Mouse (Mus musculus): ENCODE results near the gene Slc16a9.
A peak's percentile ranks its signal among the peaks of the same experiment; 100 is the strongest.

Gene Slc16a9

GRCm38 (mm10) chr10:70250766-70251165 lies 5.9 kb downstream of the Slc16a9 start:
- no peak for DNase-seq

DNA sequence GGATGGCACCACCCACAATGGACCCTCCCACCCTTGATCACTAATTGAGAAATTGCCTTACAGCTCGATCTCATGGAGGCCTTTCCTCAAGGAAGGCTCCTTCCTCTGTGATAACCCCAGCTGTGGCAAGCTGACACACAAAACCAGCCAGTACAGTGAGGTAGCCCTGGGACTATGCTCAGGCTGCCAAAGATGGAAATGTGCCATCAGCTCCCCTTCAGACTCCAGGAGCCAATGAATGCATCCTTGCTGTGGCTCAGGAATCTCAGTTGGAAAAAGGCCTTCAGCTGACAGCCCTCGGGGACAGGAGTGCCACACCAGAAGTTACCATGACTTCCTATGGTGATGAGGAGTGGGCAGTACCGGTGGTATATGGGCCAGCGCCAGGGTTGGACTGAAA lies 9.8 kb downstream of the Slc16a9 start:
- DNase-seq: peak; percentile 8 to 14

GRCm38 (mm10) chr10:70255601-70256210 lies 10.8 kb downstream of the Slc16a9 start:
- no peak for DNase-seq

DNA sequence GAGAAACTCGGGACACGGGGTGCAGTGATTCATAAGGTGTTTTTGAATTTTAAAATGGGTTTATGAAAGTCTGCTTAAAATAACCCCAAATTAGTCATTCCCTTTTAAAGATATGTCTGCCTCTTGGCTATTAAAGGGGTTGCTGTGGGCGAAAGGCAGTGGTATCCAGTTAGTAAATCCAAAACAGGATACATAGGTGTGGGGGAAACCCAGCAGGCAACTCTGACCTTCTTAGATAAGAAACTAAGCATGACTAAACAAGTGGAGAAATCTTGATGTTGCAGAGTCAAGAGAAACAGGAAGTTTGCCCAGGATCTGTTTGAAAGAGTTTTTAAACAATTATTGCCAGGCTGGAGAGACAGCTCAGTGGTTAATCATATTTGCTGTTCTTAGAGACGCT lies 12.1 kb downstream of the Slc16a9 start:
- no peak for DNase-seq

- no peak for DNase-seq
Measured at GRCm38 (mm10) chr10:70260904-70261303, 16.0 kb downstream of the Slc16a9 start.

DNA sequence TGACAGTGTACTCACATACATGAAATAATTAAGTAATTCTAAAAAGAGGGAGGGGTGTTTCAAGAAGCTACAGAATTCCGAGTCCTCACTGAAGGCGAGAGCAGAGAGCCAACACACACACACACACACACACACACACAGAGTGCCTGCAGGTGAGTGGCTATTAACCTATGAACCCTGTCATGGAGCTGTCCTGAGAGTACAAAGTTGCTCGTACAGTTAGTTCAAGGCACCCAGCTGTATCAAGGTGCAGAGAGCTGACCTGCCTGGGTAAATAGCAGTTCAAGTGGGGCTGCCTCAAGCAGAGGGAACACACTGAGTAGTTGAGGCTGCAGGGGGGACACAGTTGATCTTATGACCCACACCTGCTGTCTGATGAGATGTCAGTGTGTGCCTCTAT lies 17.2 kb downstream of the Slc16a9 start:
- DNase-seq: no peak

DNA sequence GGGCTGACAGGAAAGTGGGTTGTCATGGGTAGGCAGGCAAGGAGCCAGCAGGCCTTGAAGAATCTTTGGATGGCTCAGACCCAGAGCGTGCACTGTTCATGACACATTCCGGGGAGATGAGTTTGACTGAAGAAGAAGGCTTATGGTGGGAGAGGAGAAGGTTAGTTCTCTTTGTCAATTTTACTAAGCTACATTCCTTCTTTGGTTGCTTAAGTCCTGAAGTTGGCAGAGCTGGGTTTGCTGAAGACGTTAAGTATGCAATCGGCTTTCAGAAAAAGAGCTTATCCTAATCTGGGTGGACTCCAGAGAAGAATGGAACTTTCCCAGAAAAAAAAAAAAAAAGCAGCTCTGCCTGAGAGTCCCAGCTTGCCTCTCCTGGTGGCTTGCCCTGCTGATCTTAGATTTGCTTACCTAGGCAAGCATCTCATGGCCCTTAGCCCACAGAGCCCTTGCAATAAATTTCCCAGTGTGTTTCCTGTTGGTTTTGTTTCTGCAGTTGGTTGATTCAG lies 18.8 kb downstream of the Slc16a9 start:
- no peak for DNase-seq

- DNase-seq: no peak
Measured at GRCm38 (mm10) chr10:70264337-70265036, 19.6 kb downstream of the Slc16a9 start.

DNA sequence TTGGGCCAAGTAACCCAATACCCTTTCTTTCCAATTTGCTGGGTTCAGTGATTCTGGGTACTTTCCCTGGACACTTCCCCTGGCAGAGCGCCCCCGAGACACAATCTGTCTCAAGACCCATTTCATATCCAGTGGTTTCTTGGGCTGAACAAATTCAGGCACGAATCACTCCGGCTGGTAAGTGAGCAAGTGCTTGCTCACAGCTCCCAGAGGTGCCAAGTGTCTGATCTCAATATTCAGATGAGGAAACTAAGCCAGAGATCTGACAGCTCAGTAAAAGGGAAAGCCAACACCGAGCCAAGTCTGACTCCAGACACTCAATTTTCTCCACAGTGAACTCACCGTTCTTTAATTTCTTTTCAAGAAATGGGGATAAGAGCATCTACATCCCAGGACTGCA lies 21.6 kb downstream of the Slc16a9 start:
- no peak for DNase-seq

DNA sequence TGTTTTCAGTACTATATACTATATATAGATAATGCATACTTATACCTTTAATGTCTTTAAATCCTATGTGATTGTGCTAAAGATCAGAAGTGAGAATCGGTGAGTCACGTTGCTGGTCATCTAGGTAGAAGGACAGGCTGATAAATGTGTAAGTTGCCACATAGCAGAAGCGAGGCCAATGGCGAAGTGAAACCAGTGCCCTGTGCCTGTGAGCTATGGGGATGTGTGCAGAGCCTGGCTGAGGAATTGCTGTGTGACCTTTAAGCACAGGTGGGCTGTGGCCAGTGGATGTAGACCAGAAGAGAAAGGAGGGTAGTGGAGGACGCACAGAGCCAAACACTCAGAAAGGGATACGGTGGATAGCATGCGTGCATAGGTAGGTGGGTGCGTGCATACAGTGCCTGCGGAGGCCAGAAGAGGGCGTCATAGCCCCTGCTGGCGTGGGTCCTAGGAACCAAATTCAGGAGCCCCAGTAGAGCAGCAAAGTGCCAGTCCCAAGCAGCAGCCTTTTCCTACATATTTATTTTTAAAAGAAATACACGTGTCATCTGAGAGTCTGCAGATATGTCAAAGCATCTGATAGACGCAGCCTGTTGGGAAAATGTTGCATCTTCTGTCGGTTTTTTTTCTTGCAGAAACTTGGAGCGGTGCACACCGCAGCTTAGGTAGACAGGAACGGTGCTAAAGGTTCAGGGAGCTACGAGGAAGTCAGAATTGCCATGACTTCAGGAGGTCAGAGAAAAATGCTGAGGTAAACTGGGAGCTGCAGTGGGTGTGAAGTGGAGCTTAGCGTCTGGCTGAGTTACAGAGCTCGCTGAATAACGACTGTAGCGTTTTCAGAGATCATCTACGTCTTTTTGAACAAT lies 23.9 kb downstream of the Slc16a9 start:
- DNase-seq: no peak

DNA sequence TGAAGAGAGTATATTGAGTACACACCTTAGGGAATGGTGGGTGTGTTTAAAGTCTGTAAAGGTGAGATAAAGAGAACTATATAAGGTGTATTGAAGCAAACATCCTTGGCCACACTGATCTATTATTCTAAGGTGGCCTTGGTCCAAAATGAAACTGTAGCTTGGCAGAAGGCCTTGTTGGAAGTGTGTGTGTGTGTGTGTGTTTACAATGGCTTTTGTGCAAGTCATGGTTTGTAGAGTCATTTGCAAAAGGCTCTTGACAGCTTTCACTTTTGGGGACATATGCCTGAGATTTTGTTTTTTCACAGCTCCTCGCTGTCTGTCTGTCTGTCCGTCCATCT lies 24.5 kb downstream of the Slc16a9 start:
- no peak for DNase-seq

GRCm38 (mm10) chr10:70276678-70277077 lies 31.8 kb downstream of the Slc16a9 start:
- no peak for DNase-seq

DNA sequence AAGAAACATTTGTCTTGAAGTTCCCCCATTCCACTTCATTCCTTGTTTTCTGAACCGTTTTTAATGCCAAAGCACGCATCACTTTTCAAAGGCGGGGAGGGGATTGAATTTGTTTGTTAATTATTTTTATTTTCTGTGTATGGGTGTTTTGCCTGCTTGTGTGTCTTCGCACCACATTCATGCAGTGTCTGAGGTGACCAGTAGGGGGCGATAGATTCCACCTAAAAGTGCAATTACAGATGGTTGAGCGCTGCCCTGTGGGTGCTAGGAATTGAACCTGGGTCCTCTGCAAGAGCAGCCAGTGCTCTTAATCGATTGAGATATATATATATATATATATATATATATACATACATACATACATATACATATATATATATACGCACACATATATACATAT lies 34.4 kb downstream of the Slc16a9 start:
- no peak for DNase-seq

GRCm38 (mm10) chr10:70287825-70288235 lies 42.9 kb downstream of the Slc16a9 start:
- peak in 1 of 2 experiments; percentile 10 for DNase-seq

GRCm38 (mm10) chr10:70288406-70289327 lies 43.8 kb downstream of the Slc16a9 start:
- no peak for DNase-seq

DNA sequence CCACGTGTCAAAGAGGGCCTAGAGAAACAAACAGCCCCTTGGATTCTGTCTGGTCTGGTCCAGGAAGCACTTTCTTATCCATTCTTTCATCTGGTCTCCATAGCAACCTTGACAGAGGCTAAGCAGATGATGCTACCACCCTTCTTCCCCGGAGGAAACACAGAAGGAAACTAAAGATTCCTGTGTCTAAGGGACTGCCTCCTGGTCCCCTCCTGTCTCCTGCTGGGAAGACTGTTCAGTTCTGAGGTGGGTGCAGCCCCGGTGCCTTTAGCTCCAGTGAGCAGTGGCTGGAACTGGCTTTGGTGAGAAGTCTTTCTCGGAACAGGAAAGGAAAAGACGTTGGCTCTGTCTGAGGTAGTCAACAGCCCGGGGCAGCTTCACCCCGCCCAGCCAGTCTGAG lies 47.1 kb downstream of the Slc16a9 start:
- DNase-seq: no peak

DNA sequence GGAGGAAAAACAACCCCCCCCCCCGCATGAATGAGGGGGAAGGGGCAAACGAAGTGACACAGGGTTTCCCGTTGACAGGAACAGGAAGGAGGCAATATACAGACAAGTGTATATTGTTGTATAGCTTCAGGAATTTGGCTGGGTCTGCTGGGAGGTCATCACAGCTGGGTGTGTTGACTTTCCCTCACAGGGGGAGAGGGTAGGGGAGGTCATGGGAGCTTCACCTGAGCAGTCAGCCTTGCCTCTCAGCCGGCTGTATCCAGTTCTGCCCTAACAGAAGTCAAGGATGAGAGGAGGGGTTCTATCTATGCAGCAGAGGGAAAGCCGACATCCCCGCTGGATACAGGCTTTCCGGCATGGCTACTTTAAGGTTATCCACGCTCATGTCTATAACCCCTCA lies 49.2 kb downstream of the Slc16a9 start:
- no peak for DNase-seq

- peak; percentile 71 to 86 for DNase-seq
Measured at GRCm38 (mm10) chr10:70296531-70297366, 51.8 kb downstream of the Slc16a9 start.

DNA sequence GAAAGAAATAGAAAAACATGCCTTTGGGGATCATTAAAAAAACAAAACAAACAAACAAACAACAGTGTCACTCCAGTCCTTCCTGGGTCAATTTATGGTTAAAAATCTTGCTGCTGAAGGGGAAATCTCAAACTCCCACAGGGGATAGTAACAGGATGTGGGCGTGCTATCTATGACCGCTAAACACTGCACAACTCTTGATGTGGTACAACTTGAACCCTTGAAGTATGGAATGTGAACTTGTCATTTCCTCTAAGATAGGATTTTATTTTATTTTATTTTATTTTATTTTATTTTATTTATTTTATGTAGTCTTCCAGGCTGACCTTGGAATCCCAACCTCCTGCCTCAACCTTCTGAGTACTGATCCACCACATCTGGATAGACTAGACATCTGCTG lies 54.2 kb downstream of the Slc16a9 start:
- no peak for DNase-seq

GRCm38 (mm10) chr10:70299653-70300052 lies 54.8 kb downstream of the Slc16a9 start:
- DNase-seq: no peak

- no peak for DNase-seq
Measured at GRCm38 (mm10) chr10:70301190-70301589, 56.3 kb downstream of the Slc16a9 start.

DNA sequence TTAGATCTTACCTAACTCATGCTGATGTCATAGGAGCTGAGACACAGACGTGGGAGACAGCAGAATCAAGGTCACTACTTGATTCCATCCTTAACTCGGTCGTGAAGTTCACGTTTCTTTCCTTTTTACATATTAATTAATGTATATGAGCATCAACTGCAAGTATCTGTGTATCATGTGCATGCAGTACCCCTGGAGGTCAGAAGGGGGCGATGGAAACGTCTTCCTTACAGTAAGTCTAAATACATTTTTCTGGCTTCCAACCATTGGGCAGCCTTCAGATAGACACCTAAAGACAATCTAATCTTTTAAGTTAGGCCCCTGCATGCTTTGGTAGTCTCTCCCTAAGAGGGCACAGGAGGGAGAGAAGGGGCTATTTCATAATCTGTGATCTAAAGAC lies 58.3 kb downstream of the Slc16a9 start:
- DNase-seq: no peak
